Mouse (Mus musculus): ENCODE measurements around the gene Ankrd10.
"Not testable (repeated sequence)": the region's sequence is repeated elsewhere in the genome, so short reads cannot be mapped to it uniquely, and the experiment has no call there.

Ankrd10 gene

DNA sequence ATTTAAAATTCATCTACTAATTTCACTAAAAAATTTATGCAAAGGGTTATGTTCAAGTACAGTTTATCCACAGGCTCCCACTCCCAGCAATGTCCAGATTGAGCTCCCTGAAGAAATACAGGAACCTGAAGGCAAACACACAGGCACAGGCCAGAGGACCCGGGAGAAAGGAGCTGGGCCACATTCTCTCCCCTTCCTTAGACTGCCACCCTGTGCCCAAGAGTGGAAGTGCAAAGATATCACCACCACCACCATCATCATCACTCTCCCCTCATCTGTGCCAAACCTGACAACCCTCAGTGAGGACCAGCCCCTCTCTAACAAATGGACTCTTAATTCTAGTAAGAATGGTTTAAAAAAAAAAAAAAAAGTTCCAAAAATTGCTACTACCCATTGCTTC lies 19.3 kb downstream of the Ankrd10 start:
- in situ Hi-C loops (cut with MboI; ENCODE audit: unreplicated experiment in 2 of 2): loop anchor here (5.0 kb wide), 3 partner anchors 64 to 189 kb away; partner anchors contain the start of gene Cars2 (in 1 of the 2)

DNA sequence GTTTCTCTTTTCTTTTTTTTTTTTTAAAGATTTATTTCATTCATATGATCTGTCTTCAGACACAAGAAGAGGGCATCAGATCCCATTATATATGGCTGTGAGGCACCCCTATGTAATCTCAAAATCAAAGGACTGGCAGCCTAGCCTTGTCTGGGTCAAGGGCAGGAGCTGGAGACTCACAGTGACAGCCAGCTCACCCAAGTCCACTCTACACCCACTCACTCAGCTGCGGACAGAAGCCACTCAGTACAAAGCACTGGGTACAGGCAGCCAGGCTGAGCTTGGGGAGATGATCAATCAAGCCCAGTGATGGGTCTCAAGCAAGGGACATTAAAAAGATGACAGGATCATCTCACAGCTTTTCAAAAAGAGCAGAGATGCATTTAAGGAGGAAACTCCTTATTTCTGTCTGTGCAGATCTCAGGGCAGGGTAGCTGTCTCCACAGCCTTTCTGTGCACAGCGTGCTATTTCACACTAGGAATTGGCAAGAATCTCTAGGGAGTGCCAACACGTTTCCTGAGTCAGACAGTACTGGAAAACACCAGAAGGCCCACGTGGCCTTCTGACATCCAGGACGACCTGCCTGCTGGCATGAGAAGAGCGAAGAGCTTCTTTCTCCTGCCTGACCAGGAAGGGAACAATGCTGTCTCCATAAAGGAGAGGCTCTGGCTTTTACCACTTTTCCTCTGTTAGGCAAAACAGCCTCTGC lies 21.3 kb downstream of the Ankrd10 start:
- in situ Hi-C loops (cut with MboI; ENCODE audit: unreplicated experiment in 2 of 2): loop anchor here in 1 of 2 experiments (5.0 kb wide), 1 partner anchor 182 kb away; no protein-coding TSS in a partner anchor

DNA sequence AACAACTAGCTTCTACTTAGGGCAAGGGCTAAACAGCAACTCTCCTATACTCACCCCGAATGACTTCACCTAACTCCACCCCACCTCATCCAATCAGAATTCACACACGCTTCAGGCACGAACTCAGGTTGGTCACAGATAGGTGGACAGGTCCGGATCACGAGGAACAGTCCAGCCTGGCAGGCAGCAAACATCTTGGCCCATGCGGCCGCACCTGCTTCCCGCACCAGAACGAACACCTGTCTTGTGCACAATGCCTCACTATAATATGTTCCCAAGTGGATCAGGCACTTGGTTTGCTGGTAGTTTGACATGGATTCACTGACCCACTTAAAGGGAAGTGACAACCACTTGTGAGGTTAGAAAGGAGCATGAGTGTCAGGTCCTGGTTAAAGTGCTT lies 26.7 kb downstream of the Ankrd10 start:
- in situ Hi-C loops (cut with MboI; ENCODE audit: unreplicated experiment in 2 of 2): no loop called here

DNA sequence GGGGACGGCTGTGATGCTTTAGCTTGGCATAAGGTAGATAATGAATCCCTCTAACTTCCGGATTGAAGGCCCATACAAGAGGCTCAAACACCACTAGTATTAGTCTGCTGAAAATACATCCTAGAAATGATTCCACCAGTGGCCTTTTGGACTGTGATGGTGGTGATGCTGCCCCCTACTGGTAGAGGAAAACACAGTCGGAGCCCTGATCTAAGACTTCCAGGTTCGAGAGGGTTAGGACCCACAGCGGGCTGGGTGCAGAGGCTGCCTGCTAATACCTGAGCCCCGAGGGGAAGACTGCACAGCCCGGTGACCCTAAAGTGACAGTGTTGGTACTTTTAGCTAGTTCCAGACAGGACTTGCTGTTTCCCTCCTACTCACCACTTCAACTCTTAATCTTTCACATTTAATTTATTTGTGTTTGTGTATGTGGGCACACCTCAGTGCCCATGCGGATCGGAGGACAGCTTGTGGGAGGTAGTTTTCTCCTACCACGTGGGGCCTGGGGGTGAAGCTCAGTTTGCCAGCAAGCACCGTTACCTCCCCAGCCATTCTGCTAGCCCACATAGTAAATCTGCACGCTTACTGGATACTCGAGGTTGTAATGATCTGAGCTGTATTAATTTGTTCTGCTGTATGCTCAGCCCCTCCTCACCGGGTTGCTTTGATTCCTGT lies 33.4 kb downstream of the Ankrd10 start:
- in situ Hi-C loops (cut with MboI; ENCODE audit: unreplicated experiment in 2 of 2): loop anchor here (5.0 kb wide), 2 partner anchors 55 to 95 kb away; no protein-coding TSS in a partner anchor

DNA sequence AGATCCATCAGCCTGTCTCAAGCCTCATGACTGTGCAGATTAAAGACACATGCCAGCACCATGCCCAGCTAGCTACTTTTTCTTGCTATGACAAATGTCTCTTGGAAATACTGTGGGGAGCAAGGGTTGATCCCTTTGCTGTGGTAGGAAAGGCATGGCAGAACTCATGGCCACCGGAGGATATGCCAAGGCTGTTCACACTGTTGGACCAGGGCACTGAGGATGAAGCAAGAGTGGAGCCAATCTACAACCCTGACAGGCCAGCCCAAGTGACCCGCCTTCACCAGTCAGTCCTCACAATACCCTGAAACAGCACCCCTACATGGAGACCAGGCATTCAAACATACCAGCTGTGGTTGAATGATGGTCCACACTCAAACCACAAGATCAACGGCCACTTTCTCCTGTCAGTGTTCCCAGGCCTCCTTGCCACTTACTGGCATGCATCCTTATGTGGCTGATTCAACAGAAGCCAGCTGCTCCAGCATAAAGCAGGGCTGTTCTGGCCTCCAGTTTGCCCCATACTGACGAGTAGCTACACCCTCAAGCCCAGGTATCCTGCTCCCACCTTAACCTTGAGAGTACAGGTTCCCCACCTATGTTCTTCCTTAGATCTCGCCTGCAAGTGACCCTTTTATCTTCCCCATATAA lies 35.1 kb downstream of the Ankrd10 start:
- in situ Hi-C loops (cut with MboI; ENCODE audit: unreplicated experiment in 2 of 2): loop anchor here (5.0 kb wide), 2 partner anchors 53 to 93 kb away; no protein-coding TSS in a partner anchor

DNA sequence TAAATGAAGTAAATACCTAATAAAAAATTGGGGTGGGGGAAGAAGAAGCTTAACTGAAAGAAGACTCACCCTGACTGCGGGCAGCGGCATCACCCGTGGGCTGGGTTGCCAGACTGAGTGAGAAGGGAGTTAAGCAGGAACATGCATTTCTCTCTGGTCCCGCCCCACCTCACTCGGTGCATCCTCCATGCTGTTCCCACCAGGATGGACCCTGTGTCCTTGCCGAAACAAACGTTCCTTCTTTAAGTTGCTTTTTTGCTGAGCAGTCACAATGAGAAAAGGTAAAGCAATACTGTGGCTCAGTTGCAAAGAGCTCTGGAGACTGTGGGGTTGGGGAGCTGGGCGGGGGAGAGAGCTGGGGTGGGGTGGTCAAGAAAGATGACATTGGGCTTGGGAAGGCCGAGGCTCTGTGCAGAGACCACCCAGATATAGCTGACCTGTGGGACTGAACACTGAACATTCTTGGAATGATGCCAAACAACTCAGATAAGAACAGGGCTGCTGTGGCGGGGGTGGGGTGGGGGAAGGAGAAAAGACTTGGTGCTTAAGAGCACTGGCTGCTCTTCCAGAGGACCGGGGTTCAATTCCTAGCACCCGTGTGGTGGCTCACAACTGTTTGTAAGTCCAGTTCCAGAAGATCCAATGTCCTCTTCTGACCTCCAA lies 42.2 kb downstream of the Ankrd10 start:
- in situ Hi-C loops (cut with MboI; ENCODE audit: unreplicated experiment in 2 of 2): loop anchor here in 1 of 2 experiments (25.0 kb wide), 1 partner anchor 331 kb away; no protein-coding TSS in a partner anchor

DNA sequence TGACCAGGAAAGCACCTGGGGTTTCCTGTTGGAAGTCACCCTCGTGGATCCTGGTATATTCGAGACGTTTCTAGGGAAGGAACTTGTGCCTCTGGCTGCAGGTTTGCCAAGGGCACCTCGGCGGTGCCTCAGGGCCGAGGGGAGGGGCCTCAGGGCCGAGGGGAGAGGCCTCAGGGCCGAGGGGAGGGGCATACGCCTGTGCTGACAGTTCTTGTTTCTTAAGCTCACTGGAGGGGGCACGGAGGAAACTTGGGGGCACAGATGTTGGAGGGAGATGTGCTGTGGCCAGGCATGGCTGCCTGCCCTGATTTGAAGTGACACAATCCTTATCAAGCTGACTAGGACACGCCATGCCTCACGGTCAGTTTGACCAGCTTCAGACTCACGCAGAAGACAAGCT lies 43.3 kb downstream of the Ankrd10 start:
- in situ Hi-C loops (cut with MboI; ENCODE audit: unreplicated experiment in 2 of 2): loop anchor here in 1 of 2 experiments (25.0 kb wide), 1 partner anchor 330 kb away; no protein-coding TSS in a partner anchor

DNA sequence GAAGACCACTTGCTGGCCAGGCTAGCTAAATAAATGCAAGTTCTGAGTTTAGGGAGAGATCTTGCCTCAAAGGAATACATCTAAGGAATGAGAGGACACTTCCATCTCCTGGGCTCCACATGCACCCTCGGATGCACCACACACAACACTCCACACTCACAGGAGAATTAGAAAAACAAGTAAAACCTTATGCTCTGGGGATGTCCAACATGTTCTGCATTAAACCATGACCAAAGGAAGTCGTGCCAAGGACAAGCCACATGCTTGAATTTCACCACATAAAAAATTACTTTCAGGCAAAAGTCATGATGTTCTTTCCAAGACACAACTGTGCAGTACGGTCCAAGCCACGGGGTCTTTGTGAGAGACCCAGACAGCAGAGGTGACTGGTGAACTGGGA lies 43.7 kb downstream of the Ankrd10 start:
- in situ Hi-C loops (cut with MboI; ENCODE audit: unreplicated experiment in 2 of 2): loop anchor here in 1 of 2 experiments (25.0 kb wide), 1 partner anchor 330 kb away; no protein-coding TSS in a partner anchor

DNA sequence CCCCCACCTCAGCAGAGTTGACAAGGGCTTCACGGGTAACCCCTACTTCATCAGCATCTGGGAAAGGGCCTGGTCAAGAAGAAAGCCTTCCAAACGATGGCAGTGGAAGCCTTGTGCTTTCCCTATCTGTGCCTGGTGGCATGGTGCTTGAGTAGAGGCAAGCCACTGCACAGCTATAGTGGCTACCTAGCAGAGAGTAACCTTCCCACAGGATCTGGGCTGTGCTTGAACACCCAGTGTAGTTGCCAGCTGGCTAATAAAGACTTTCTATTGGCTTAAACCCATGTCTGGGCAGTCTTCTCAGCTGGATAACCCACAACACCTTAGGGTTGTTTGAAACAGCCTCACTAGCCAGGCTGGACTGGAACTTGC lies 49.2 kb downstream of the Ankrd10 start:
- in situ Hi-C loops (cut with MboI; ENCODE audit: unreplicated experiment in 2 of 2): loop anchor here in 1 of 2 experiments (25.0 kb wide), 1 partner anchor 324 kb away; no protein-coding TSS in a partner anchor

DNA sequence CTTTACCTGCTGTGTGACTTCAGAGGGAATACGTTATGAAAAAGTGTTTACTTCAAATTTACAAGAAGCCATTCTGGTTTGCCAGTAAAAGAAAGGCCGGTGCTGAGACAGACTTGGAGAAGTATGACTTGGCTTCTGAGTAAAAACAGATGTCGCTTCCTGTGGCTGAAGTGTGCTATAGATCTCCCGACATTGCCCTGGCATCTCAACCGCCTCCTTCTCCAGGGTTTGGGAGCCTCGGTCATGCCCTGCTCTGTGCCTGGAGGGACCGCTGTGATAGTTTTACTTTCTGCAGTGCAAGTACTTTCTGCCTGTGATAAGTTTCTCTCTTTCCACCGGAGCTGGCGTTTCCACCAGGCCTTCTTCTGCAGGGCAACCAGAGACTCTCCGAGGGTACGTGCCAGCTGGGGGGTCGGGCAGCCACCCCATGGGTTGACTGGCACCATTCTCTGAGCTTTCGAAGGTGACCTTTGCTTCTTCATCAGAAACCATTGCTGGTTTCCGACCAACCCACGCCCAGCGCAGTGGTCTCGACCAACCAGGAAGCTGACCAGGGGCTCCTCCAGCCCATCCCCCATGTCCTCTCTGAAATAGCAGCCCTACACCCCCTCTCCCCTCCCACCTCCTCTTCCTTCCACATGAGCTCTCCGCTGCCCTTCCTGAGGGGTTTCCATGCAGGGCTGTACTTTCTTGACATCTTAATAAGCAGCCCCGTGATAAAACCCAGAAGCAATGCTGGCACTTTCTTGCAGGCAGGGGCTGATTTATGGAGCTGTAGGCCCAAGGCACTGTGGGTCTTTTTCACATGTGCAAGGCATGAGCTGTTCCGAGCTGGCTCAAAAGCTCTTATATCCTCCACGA lies 49.8 kb downstream of the Ankrd10 start:
- in situ Hi-C loops (cut with MboI; ENCODE audit: unreplicated experiment in 2 of 2): loop anchor here in 1 of 2 experiments (25.0 kb wide), 1 partner anchor 323 kb away; no protein-coding TSS in a partner anchor

DNA sequence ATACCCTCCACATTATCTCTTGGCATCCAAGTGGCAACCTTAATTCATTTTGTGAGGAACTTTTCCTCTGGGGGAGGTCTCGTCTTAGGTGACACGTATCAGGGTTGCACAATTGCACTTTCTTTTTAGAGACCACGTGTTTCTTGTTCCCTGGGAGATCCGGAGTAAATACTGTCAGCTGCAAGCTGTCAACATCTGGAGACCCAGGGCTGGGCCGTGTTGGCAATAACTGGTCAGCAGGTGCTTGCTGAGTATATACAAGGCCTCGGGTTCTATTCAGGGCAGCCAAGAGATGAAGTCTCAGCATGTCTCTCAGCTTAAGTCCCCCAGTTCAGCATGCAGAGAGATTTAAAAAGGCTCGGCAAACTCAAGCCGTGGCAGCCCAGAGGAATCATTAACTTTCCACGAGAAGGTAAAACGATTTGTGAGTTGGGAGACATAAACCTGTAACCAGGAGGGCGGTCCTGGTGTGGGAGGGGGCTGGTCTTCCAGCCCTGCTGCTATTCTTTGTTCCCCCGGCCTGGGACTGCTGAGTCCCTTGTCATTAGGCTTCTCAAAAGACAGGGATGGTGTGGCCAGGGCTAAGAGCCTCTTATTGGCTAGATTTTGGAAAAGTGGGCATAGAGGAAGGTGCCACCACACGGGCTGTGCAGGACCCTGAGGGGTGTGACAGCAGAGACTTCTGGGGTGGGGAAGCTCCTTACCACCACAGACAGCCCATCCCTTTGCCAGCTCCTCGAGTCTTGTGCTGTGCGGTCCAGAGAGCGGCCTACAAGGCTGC lies 59.8 kb downstream of the Ankrd10 start:
- in situ Hi-C loops (cut with MboI; ENCODE audit: unreplicated experiment in 2 of 2): loop anchor here in 1 of 2 experiments (25.0 kb wide), 1 partner anchor 313 kb away; no protein-coding TSS in a partner anchor

DNA sequence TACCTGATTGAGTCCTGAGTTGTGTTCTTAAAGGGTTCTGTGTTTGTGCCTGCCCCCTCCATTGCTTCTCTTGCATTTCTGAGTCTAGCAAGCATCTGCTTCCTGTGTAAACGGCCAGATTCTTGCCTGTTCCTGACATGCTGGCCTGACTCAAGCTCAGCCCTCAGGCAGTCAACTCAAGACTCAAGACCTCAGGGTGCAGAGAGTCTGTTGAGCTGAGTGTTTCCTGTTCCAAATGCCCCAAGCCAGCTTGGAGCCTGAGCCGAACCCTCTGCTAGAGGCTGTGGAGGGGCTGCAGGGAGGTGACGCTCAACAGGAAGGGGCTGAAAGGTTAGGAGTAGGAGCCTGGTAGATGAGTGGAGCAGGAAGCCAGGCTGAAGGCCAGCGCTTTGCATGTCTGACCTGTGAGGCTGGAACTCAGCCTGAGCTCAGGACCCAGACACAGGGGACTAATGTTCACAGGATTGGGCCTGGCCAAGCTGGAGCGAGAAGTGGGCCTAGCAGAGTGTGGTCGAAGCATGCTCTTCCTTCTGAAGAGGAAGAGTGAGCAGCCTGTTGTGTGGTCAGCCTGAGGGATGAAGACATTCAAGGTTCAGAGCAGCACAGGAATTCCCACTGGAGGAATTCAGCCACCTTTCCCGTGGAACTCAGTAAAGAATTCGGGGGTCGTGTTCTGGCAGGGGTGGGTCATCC lies 60.5 kb downstream of the Ankrd10 start:
- in situ Hi-C loops (cut with MboI; ENCODE audit: unreplicated experiment in 2 of 2): loop anchor here in 1 of 2 experiments (25.0 kb wide), 1 partner anchor 313 kb away; no protein-coding TSS in a partner anchor

DNA sequence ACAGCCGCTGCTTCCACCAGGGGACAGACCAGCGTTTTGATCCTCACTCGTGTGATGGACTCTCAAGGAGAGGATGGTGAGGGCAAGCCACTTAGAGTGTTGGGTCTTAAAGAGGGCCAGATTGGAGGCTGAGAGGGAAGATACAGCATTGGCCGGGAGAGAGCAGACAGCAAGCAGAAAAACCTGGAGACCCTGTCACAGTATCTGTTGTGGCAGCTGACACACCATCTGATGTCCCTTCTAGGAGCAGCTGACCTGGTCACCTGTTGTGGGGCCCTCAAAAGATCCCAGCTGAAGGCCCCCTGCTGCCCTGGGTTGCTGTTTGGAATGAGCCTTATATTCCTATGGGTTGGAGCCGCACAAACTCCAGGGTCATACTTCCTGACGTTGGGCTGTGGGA lies 63.1 kb downstream of the Ankrd10 start:
- in situ Hi-C loops (cut with MboI; ENCODE audit: unreplicated experiment in 2 of 2): no loop called here

DNA sequence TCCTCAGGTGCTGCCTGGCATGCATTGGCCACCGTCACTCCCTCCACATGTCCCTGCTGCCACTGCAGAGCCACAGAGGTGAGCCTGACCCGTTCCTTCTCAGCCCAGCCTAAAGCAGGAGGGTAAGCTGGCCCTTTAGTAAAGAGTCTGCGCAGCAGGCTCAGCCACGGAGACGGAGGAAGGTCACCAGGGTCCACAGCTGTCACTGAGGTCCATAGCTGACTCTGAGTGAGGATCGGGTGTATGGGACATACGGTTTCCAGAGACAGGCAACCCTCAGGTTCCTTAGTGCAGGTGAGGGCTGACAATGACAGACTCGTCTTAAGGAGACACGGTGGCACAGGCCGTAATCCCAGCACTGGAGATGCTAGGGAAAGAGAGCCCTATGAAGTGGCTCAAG lies 63.6 kb downstream of the Ankrd10 start:
- in situ Hi-C loops (cut with MboI; ENCODE audit: unreplicated experiment in 2 of 2): no loop called here

DNA sequence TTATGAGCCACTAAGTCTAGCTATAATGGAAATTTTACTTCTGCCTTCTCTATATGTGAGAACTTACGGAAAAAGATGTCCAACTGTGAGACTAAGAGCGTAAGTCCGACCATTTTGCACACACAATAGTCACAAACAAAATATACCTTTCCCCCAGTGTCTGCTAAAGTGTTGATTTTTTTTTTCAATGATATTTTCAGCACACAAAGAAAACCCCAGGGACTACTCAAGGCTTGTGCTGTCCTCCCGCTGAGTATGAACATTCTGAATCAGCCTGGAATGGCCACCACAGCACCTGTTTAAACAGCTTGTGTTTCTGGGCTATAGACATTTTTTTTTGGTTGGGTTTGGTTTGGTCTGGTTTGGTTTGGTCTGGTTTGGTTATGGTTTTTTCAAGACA lies 64.8 kb downstream of the Ankrd10 start:
- in situ Hi-C loops (cut with MboI; ENCODE audit: unreplicated experiment in 2 of 2): no loop called here

DNA sequence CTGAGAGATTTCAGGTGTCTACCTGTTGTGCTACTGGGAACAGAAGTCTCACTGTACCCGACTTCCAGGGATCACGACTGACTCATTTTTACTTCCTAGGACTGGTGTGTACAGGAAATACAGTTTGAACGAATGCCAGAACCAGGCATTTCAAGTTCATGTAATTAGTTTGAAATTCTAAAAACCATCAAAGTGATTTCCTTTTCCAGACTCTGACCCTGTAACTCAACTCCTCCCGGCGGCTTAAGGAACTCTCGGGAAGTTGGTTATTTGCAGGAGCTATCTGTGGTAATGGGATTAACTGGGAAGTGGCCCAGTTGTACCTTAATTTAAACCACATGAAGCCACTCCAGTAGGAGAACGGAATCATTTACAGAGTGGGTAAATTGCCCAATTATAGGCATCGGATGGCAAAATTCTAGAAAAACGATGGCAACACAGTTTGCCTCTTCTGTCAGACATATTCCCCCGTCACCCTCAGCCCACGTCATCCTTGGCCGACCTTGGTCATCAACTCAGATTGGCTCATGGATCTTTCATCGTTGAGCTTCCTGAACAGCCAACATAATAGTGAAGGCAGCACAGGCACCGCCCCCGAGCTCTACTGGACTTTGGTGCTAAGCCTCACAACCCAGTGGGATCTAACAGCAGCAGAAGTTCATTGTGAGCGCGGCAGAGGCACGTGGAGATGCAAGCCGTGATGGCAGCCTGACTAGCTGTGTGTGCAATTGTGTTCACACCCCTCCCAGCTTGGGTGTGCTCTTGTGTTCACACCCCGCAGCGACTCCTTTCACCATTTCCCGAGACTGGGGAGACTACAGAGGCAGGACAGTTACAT lies 66.1 kb downstream of the Ankrd10 start:
- in situ Hi-C loops (cut with MboI; ENCODE audit: unreplicated experiment in 2 of 2): no loop called here

DNA sequence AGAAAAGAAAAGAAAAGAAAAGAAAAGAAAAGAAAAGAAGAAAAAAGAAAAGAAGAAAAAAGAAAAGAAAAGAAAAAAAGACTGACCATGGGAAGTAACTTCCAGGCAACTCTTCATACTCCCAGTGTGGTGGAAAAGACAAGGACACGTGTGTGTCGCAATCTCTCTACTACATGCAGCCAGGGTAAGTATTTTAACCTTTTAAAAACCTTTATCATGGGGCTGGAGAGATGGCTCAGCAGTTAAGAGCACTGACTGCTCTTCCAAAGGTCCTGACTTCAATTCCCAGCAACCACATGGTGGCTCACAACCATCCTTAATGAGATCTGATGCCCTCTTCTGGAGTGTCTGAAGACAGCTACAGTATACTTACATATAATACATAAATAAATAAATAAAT lies 67.4 kb downstream of the Ankrd10 start:
- in situ Hi-C loops (cut with MboI; ENCODE audit: unreplicated experiment in 2 of 2): not testable (repeated sequence)
